24 mouse cellular contexts compared by ENCODE assay signal in the genomic region with DNA sequence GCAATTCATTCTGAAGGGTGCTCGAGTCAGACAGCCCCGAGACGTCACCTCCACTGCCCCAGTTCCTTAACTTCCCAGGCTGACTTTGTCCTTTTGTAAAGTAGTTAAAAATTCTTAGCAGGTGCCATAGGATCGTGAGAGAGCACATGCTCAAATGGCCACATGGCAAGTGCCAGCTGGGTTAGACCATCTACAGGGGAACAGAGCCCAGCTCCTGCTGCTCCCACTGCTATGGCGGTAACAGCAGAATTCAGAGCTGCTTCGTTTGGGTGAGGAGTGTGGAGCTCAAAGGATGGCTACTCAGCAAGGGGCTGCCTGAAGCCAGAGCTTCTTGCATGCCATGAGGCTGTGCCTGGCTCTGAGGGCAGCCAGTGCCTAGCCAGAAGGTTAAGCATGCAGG. TPM values are rescaled to one million over a fixed set of nuclear protein-coding genes. Genes with fewer than 3 reads are reported as not detected.
"Had no signal": no experiment of that assay in that cellular context is flagged by ENCODE, and none has a peak within 500 bp of the region (broad histone marks: within the 10 kb centered on the region; RNA-seq: fewer than 3 reads in every experiment).

No protein-coding gene starts in this region.

- H3K4me3 ChIP-seq: kidney, embryonic 15.5 days; limb, embryonic 10.5 days; limb, embryonic 13.5 days; liver, embryonic 12.5 days; liver, embryonic 15.5 days; lung, embryonic 15.5 days; megakaryocyte, embryonic 14.5 days; midbrain, embryonic 10.5 days; midbrain, embryonic 13.5 days; myocyte; neural tube, embryonic 13.5 days; stomach, embryonic 15.5 days had no signal

- DNase-seq: kidney, postnatal 10 days; kidney, postnatal 4 days; liver; lung, adult 18-20 months; lung, postnatal 10 days; lung, postnatal 36 days; retina, postnatal 1 day; right cerebral cortex, postnatal 25 days; spleen, adult 18-20 months; thymus, postnatal 25 days had no signal

- H3K4me1 ChIP-seq: kidney, embryonic 15.5 days; liver, embryonic 12.5 days; lung, embryonic 15.5 days; megakaryocyte, embryonic 14.5 days; midbrain, embryonic 10.5 days; midbrain, embryonic 13.5 days; stomach, embryonic 15.5 days had no signal

- H3K27me3 ChIP-seq: kidney, embryonic 15.5 days; limb, embryonic 13.5 days; liver, embryonic 12.5 days; liver, embryonic 15.5 days; lung, embryonic 15.5 days; midbrain, embryonic 13.5 days; neural tube, embryonic 13.5 days; stomach, embryonic 15.5 days had no signal

- H3K27ac ChIP-seq: kidney, embryonic 15.5 days; limb, embryonic 10.5 days; limb, embryonic 13.5 days; liver, embryonic 12.5 days; liver, embryonic 15.5 days; lung, embryonic 15.5 days; midbrain, embryonic 10.5 days; midbrain, embryonic 13.5 days; neural tube, embryonic 13.5 days; stomach, embryonic 15.5 days had no signal

RNA-seq across cellular contexts. Expression of gene Tmem217, which starts 17.6 kb away (rescaled TPM):
- polyA plus RNA-seq: myocyte had no signal

RNA-seq across cellular contexts. Expression of gene Gm17657, which starts 20.4 kb away (rescaled TPM):
- polyA plus RNA-seq: kidney, embryonic 15.5 days; limb, embryonic 10.5 days; limb, embryonic 13.5 days; liver, embryonic 12.5 days; liver, embryonic 15.5 days; lung, embryonic 15.5 days; midbrain, embryonic 10.5 days; midbrain, embryonic 13.5 days; midbrain, embryonic 16.5 days; myocyte; neural tube, embryonic 13.5 days; stomach, embryonic 15.5 days; thymus, postnatal 0 days had no signal
